Comparison of ENCODE assay signal across 9 mouse cellular contexts in the genomic region with DNA sequence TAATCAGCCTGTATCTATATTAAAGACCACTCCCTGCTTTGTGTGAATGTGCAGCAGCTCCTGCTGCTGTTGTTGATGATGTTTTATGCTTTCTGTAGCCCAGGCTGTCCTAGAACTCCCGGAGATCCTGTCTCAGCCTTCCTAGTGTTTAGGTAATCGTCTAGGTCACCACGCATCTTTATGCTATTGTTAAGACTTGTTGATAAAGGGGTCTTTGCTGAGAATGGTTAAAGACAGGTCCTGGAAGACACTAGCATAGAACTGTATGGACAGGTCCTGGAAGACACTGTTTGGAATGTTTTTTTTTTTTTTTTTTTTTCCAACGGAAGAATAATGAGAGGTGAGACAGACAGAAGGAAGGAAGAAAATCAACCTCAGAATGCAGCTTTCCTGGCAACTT. TPM values are rescaled to one million over a fixed set of nuclear protein-coding genes. Genes with fewer than 3 reads are reported as not detected.
DNase-seq lines count a peak whose midpoint lies in the region; ATAC-seq and TF ChIP-seq lines count a peak whose summit lies in the region.
"Had no signal": no experiment of that assay in that cellular context is flagged by ENCODE, and none has a peak within 500 bp of the region (broad histone marks: within the 10 kb centered on the region; RNA-seq: fewer than 3 reads in every experiment).

No protein-coding gene starts in this region.

- no peaks in the 10 kb centered on the region for H3K9me3 ChIP-seq in liver, embryonic 11.5 days (ENCODE audit: control insufficient read depth, low read length)
- no peaks in the 10 kb centered on the region for H3K9me3 ChIP-seq in limb, embryonic 10.5 days (replicated peaks)
- no peaks in the 10 kb centered on the region for H3K9me3 ChIP-seq in neural tube, embryonic 14.5 days (ENCODE audit: control insufficient read depth, low read length)

- TF ChIP-seq POLR2A in embryonic fibroblast, embryonic 13.5 days (IDR thresholded peaks at IDR 0.05; ENCODE audit: low read depth, low read length): no peak

- peaks cover 9% of the 10 kb centered on the region for H3K27me3 ChIP-seq in liver, embryonic 11.5 days (replicated peaks; ENCODE audit: control insufficient read depth, insufficient read depth, low read length)
- H3K27me3 ChIP-seq in limb, embryonic 10.5 days (ENCODE audit: low read depth, poor library complexity, severe bottlenecking): no peaks in the 10 kb centered on the region
- no peaks in the 10 kb centered on the region for H3K27me3 ChIP-seq in neural tube, embryonic 14.5 days (ENCODE audit: control insufficient read depth, insufficient read depth, low read length)

- peak overlapping the region; percentile 76 for H3K4me2 ChIP-seq in liver, embryonic 11.5 days
- H3K4me2 ChIP-seq in neural tube, embryonic 14.5 days (ENCODE audit: low read depth, low read length): peak overlapping the region; percentile 61

- ATAC-seq in liver, embryonic 11.5 days (replicated peaks; ENCODE audit: low FRiP score): no peak
- ATAC-seq in neural tube, embryonic 14.5 days (ENCODE audit: low read depth): peak; percentile 33

- no peak overlapping the region; the same call in 1 of the 2 replicates for H3K9ac ChIP-seq in liver, embryonic 11.5 days (ENCODE audit: low read depth, low read length)
- H3K9ac ChIP-seq in neural tube, embryonic 14.5 days (replicated peaks; ENCODE audit: low read depth, low read length): peak overlapping the region; percentile 96

- WGBS in liver, embryonic 11.5 days: 52% methylated on average over 4 of the region's 4 CpGs
- 59% methylated on average over 4 of the region's 4 CpGs for WGBS in limb, embryonic 10.5 days
- WGBS in neural tube, embryonic 14.5 days: 25% methylated on average over 4 of the region's 4 CpGs

- no peaks in the 10 kb centered on the region for H3K4me1 ChIP-seq in liver, embryonic 11.5 days (replicated peaks; ENCODE audit: control insufficient read depth, insufficient read depth, low read length)
- H3K4me1 ChIP-seq in embryonic fibroblast, embryonic 13.5 days (ENCODE audit: control insufficient read depth, insufficient read depth, low read length): peaks cover 2% of the 10 kb centered on the region; the same call in 1 of the 2 replicates
- peaks cover 15% of the 10 kb centered on the region for H3K4me1 ChIP-seq in limb, embryonic 10.5 days
- H3K4me1 ChIP-seq in neural tube, embryonic 14.5 days (ENCODE audit: control insufficient read depth, insufficient read depth, low read length): 0 out of 2 replicates have a peak, but pooled peaks cover 4% of the 10 kb centered on the region

- DNase-seq in liver, embryonic 11.5 days (ENCODE audit: low spot score): no peak
- DNase-seq in liver: no peak
- DNase-seq in limb, embryonic 10.5 days (ENCODE audit: low spot score): peak; percentile 35
- DNase-seq in gastrocnemius, postnatal 10 days: no peak
- no peak for DNase-seq in ovary, adult 18-20 months (ENCODE audit: low spot score)
- no peak for DNase-seq in kidney, postnatal 36 days

- peaks cover 2% of the 10 kb centered on the region; the same call in 1 of the 2 replicates for H3K36me3 ChIP-seq in liver, embryonic 11.5 days (ENCODE audit: control insufficient read depth, insufficient read depth, low read length)
- H3K36me3 ChIP-seq in limb, embryonic 10.5 days: peaks cover 42% of the 10 kb centered on the region
- H3K36me3 ChIP-seq in neural tube, embryonic 14.5 days (ENCODE audit: control insufficient read depth, insufficient read depth, low read length): peaks cover 21% of the 10 kb centered on the region

- TF ChIP-seq CTCF in embryonic fibroblast, embryonic 13.5 days (IDR thresholded peaks at IDR 0.05; ENCODE audit: borderline replicate concordance, insufficient read depth, low read length): no peak

- peak overlapping the region; percentile 62 for H3K4me3 ChIP-seq in liver, embryonic 11.5 days (ENCODE audit: low read depth, low read length)
- H3K4me3 ChIP-seq in embryonic fibroblast, embryonic 13.5 days (ENCODE audit: insufficient read depth, low read length): peak overlapping the region; percentile 66
- peak overlapping the region; percentile 71 for H3K4me3 ChIP-seq in limb, embryonic 10.5 days
- peak overlapping the region; percentile 86 for H3K4me3 ChIP-seq in neural tube, embryonic 14.5 days (ENCODE audit: low read depth, low read length)

- H3K27ac ChIP-seq in liver, embryonic 11.5 days (ENCODE audit: low read depth, low read length): no peak overlapping the region
- H3K27ac ChIP-seq in embryonic fibroblast, embryonic 13.5 days (ENCODE audit: insufficient read depth, low read length): no peak overlapping the region
- H3K27ac ChIP-seq in limb, embryonic 10.5 days: peak overlapping the region; percentile 98
- peak overlapping the region; percentile 94 for H3K27ac ChIP-seq in neural tube, embryonic 14.5 days (ENCODE audit: low read depth, low read length)

RNA-seq across cellular contexts. Expression of gene Zfp57, which starts 2.4 kb away (rescaled TPM):
- polyA plus RNA-seq in liver, embryonic 11.5 days (2014; fragmentation: Nextera tagmentation; extraction: Ambion mirVana): 28.3 and 28.8 TPM in 2 replicates
- polyA plus RNA-seq in embryonic fibroblast, embryonic 13.5 days (2011; ENCODE audit: insufficient read length, low read depth, missing spikeins): 67.2 and 80.0 TPM in 2 replicates
- 69.9 and 92.6 TPM in 2 replicates for polyA plus RNA-seq in limb, embryonic 10.5 days (2016; fragmentation: Nextera tagmentation; extraction: Ambion mirVana)
- 289 and 326 TPM in 2 replicates for polyA plus RNA-seq in neural tube, embryonic 14.5 days (2014; fragmentation: Nextera tagmentation; extraction: Ambion mirVana)
- 1 to 10 TPM; 1.9 to 4.5 TPM for total RNA-seq in gastrocnemius, postnatal 10 days (2021)

RNA-seq across cellular contexts. Expression of gene H2-M5, which starts 14.0 kb away (rescaled TPM):
- polyA plus RNA-seq in liver, embryonic 11.5 days (2014; fragmentation: Nextera tagmentation; extraction: Ambion mirVana): 0.08 and 0.09 TPM in 2 replicates
- polyA plus RNA-seq in embryonic fibroblast, embryonic 13.5 days (2011; ENCODE audit: insufficient read length, low read depth, missing spikeins): 0.51 and 1.1 TPM in 2 replicates
- polyA plus RNA-seq in limb, embryonic 10.5 days (2016; fragmentation: Nextera tagmentation; extraction: Ambion mirVana): 0.55 and 1.2 TPM in 2 replicates
- polyA plus RNA-seq in neural tube, embryonic 14.5 days (2014; fragmentation: Nextera tagmentation; extraction: Ambion mirVana): 1.3 and 2.1 TPM in 2 replicates
- under 1 TPM in 1 of 2 experiments, not detected in 1; 0.18 TPM for total RNA-seq in gastrocnemius, postnatal 10 days (2021)

RNA-seq across cellular contexts. Expression of gene Mog, which starts 19.8 kb away (rescaled TPM):
- polyA plus RNA-seq in liver, embryonic 11.5 days (2014; fragmentation: Nextera tagmentation; extraction: Ambion mirVana): 0.14 TPM in 1 of 2 replicates, not detected in the other
- polyA plus RNA-seq in embryonic fibroblast, embryonic 13.5 days (2011; ENCODE audit: insufficient read length, low read depth, missing spikeins): not detected in 2 replicates
- 0.08 and 0.20 TPM in 2 replicates for polyA plus RNA-seq in limb, embryonic 10.5 days (2016; fragmentation: Nextera tagmentation; extraction: Ambion mirVana)
- 2.4 and 2.6 TPM in 2 replicates for polyA plus RNA-seq in neural tube, embryonic 14.5 days (2014; fragmentation: Nextera tagmentation; extraction: Ambion mirVana)
- total RNA-seq in gastrocnemius, postnatal 10 days (2021): not detected

RNA-seq across cellular contexts. Expression of gene 2410137M14Rik, which starts 22.3 kb away (rescaled TPM):
- not detected in 2 replicates for polyA plus RNA-seq in liver, embryonic 11.5 days (2014; fragmentation: Nextera tagmentation; extraction: Ambion mirVana)
- polyA plus RNA-seq in embryonic fibroblast, embryonic 13.5 days (2011; ENCODE audit: insufficient read length, low read depth, missing spikeins): not detected in 2 replicates
- polyA plus RNA-seq in limb, embryonic 10.5 days (2016; fragmentation: Nextera tagmentation; extraction: Ambion mirVana): not detected in 2 replicates
- 0.32 and 0.53 TPM in 2 replicates for polyA plus RNA-seq in neural tube, embryonic 14.5 days (2014; fragmentation: Nextera tagmentation; extraction: Ambion mirVana)
- not detected for total RNA-seq in gastrocnemius, postnatal 10 days (2021)
- total RNA-seq: layer of hippocampus, postnatal 14 days had no signal

RNA-seq across cellular contexts. Expression of gene Gabbr1, which starts 42.4 kb away (rescaled TPM):
- polyA plus RNA-seq in liver, embryonic 11.5 days (2014; fragmentation: Nextera tagmentation; extraction: Ambion mirVana): 2.9 and 3.9 TPM in 2 replicates
- polyA plus RNA-seq in embryonic fibroblast, embryonic 13.5 days (2011; ENCODE audit: insufficient read length, low read depth, missing spikeins): 49.1 and 56.8 TPM in 2 replicates
- polyA plus RNA-seq in limb, embryonic 10.5 days (2016; fragmentation: Nextera tagmentation; extraction: Ambion mirVana): 6.6 and 9.0 TPM in 2 replicates
- polyA plus RNA-seq in neural tube, embryonic 14.5 days (2014; fragmentation: Nextera tagmentation; extraction: Ambion mirVana): 78.9 and 103 TPM in 2 replicates
- 10 to 100 TPM; 12.8 to 20.1 TPM for total RNA-seq in gastrocnemius, postnatal 10 days (2021)

Comparison
In these comparisons a context has a peak if more than half of its experiments do, and no peak if none do; other contexts are left out.
1. H3K27ac ChIP-seq: peak in limb, embryonic 10.5 days (single experiment) and neural tube, embryonic 14.5 days (single experiment); none in liver, embryonic 11.5 days (single experiment) and embryonic fibroblast, embryonic 13.5 days (single experiment).
2. Peak in every context shown above with its lines, with median percentiles within 50 percentile points of each other: H3K4me3 ChIP-seq.